Mouse (Mus musculus): ENCODE measurements around the gene Rdh7.
"Not testable (repeated sequence)": the region's sequence is repeated elsewhere in the genome, so short reads cannot be mapped to it uniquely, and the experiment has no call there.

Rdh7 gene

DNA sequence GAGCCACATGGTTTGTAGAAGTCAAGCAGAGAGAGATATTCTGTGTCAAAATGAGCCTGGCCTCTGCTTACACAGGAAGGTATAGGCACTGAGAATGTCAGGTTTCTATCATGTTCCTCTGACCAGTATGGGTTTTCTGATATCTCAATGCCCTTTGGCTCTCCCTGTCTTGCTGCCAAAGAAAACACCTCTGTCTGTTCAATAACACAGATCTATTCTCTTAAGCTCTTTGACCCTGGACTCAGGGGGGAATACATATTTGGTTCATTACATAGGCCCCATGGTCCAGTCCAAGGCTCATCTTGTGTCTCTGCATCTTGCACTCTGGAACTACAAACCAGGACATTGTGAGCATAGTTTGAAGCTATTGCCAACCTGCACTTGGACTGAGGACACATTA, at the start of gene Rdh7:
TSS of gene Rdh7 (minus strand) at position 213 of the 400 bp plus-strand sequence.
- no peak for DNase-seq

DNA sequence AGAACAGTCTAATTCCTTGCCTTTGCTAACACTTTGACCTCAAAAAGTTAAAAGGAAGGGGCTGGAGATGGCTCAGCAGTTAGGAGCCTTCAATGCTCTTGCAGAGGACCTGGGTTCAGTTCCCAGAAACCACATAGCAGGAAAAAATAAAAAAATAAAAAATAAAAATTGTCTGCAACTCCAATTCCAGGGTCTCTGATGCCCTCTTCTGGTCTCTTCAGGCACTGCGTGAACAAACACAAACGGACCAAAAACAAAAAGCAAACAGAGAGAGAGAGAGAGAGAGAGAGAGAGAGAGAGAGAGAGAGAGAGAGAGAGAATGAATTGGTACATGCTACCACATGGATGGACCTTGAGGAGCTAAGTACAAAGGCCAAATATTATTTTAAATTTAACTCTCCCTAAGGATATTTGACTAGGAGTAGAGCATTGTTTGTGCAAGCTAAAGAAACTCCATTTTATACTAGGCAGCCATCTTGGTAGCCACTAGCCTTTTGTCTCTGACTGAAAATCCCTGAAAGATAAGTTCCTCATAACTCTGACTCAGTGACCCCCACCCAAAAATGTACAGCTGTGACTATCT, 48.9 kb upstream of the Rdh7 start:
- DNase-seq: peak; percentile 52

DNA sequence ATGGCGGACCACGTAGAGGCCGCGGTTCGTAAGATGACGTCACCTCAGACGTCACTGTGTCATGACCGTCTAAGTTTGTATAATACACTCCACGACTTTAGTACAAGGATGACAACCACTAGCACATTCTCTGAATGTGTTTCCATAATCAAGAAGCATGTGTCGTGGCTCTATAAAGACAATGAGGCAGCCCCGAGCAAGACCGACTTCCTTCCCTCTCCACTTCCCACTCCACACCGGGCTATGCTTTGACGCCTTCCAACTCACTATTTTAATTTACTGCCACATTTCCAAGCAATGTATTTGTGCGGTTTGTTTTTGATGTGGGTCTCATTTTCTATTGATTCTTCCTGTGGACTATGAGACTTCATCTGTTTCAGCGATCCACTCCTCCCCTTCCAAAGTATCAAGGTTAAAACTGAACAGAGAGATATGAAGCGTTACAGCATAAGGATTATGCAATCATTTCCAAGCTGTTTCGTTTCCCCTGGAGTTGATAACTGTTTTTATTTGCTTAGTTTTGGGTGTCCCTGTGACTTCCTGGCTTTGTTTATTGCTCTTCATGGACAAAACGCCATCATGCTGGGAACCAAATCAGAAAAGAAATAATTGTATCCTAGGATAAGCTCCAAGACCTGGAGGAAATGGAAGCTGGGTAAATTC, 48.3 kb upstream of the Rdh7 start:
- no peak for DNase-seq

DNA sequence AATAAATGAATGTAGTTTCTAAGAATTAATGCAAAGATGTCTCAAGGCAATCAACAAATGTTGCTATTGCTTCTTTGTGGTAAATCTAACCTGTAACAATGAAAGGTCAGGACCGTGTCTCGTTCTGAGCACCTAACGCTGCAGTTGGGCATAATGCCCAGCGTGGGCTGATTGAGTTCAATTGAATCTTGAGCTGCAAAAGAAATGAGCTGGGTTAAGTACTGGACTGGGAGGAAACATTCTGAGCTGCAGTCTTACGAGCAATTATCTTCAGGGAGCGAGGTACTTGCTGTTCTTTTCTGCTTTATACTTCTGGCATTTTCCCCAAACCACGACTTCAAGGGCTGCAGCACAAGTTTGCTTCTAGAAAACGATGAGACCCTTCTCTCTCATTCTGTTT, 47.7 kb upstream of the Rdh7 start:
- no peak for DNase-seq

DNA sequence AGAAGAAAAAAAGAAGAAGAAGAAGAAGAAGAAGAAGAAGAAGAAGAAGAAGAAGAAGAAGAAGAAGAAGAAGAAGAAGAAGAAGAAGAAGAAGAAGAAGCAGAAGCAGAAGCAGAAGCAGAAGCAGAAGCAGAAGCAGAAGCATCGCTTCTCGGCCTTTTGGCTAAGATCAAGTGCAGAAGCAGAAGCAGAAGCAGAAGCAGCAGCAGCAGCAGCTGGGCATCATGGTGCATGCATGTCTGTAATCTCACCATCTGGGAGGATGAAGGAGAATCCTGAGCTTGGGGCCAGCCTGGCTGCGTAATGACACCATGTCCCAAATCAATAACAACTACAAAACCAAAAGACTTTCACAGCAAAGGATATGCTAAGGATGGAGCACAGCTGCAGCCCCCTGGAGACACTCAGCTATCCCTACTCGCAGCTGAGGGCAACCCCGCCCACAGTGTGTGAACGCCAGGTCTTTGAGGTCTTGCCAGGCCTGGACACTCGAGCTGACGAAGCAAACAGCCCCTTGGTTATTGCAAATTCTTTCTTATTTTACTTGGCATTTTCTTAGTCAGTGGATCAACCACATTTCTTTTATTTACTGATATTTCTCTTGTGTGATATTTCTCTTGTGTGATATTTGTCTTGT, 43.8 kb upstream of the Rdh7 start:
- DNase-seq: no peak

DNA sequence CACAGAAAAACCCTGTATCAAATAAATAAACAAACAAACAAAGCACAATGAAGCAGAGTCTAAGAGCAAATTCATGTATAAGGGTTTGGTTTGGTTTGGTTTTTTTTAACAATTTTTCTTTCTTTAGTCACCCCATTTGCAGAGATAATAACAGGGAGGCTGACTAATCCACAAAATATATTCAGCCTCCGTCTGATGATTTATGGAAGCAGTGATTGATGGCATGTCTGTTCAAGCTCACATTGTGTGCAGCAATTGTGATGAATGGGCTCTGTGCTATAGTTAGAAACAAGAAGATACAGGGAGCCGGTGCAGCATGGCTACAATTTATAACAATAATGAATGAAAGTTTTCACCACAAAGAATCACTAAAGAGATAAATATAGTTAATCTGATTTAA, 39.1 kb upstream of the Rdh7 start:
- no peak for DNase-seq

DNA sequence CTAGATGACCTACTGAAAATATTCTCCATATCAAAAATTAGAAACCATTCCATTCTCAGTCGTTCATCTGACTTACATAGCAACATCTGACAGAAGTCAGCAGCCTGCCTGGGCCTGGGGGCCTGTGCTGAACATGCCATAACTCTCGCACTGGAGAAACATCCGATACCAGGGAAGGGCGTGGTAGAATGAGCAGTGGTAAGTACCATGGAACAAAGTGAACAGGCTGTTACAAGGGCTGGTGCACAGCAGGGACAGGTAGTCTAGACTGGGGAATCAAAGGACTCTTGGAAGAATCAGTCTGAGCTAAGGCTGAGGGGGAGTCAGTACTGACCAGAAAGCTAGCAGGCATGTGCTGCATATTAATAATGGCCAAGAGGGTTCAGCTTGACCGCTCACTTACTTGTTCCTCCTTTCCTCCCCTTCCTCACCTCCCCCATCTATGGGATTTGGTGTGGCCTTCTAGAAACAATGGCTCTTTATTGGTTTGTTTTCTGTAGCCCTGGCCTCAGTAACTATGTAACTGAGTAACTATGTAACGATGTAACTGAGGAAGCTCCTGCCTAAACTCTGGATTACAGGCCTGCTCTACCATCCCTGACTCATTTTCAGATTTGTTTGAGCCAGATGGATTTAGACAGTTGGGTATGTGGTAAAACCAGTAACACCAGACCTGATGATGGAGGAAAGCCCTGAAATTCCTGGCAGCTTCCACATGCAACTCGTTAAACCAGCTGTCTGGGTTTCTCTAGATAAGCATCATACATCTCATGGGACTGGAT, 36.2 kb upstream of the Rdh7 start:
- no peak for DNase-seq

DNA sequence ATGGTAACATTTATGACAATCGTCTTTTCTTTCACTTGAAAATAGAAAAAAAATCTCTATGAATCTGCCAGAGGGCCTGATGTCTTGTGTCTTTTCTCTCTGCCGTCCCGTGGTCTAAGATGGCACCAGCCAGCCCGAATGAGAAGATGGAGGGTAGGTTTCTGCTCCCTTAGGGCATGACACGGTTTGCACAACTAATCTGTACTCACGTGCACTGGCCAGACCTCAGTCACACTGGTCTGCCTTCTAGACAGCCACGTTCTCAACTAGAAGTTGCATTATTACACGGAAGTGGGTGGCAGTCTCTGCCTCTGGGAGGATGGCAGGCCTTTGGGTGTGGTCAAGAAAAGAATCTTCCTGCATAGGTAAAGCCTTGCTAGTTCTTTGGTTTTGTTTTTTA, 34.4 kb upstream of the Rdh7 start:
- no peak for DNase-seq

DNA sequence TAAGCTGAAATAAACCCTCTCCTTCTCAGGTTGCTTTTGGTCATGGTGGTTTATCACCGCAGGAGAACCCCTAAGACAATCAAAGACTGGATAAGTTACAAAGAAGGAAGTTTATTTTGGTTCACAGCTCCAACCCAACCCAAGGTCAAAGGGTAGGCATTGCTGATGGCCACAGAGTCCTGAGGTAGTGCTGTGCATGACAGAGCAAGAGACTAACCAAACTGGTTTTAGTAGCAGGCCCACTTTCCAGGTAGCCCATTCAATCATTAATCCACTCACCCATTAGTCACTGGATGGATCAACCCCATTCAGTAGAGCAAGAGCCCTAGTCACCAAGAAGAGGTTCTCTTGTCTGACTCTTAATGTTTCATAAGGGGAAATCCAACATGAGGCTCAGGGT, 33.6 kb upstream of the Rdh7 start:
- DNase-seq: no peak

DNA sequence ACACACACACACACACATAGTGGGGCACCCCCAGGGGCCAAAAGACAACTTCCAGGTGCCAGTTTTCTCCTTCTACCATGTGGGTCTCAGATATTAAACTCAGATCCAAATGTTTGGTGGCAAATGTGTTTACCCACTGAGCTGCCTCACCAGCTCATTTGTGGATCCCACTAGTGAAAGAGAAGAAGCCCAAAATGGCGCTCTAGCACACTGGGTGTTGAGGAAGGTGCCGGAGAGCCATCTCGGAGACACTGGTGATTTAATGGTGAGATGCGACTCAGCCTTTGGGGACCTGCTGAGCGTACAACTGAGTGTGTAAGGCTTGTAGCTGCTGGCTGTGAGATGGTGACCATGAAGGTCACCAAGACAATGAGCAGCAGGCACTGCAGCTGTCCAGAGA, 29.0 kb upstream of the Rdh7 start:
- no peak for DNase-seq

DNA sequence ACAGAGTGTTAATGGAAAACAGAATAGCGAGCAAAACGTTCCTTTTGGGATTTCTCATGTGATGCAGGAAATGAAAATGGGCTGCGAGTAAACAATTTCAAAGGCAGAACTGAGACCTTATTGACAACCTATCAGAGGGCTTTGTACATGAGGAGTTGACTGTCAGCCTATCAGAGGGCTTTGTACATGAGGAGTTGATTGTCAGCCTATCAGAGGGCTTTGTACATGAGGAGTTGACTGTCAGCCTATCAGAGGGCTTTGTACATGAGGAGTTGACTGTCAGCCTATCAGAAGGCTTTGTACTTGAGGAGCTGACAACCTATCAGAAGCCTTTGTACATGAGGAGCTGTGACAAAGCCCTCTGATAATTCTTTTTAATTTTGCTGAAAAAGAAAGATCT, 28.6 kb upstream of the Rdh7 start:
- DNase-seq: not testable (repeated sequence)

DNA sequence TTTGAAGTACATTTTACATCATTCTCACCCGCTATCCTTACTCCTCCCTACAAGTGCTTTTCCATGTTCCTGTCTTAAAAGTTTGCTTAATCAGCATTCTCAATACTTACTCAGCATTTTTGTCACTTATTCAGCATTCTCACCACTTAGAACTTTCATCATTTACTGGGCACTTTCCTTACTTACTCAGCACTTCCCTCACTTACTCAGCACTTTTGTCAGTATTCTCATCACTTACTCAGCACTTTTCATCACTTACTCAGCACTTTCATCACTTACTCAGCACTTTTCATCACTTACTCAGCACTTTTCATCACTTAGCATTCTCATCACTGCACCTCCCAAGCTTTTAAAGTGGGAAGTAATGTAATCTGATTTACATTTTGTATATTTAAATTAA, 27.0 kb upstream of the Rdh7 start:
- DNase-seq: no peak

DNA sequence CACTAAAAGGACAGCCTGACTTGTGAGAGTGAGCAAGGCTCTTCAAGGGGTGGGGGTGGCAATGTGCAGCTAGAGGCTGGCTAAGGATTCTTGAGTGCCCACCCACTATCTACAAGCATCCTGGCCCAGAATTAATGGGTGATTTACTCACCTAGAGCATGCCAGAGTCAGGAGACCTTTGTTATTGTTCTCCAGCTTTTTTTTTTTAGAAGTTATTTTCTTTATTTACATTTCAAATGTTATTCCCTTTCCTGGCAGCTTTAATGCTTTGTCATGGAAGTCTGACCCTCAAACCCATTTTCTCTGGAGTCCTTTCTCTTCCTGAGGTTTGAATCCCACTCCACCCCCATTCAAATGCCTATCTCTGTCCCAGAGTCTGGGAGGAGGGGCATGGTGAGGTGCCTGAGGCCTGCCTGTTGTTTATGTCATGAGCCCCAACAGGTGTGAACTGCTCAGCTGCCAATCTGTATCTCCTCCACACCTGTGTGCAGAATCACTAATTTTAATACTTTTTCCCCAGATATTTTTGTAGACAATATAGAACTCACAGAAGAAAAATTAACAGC, 18.9 kb upstream of the Rdh7 start:
- DNase-seq: no peak

DNA sequence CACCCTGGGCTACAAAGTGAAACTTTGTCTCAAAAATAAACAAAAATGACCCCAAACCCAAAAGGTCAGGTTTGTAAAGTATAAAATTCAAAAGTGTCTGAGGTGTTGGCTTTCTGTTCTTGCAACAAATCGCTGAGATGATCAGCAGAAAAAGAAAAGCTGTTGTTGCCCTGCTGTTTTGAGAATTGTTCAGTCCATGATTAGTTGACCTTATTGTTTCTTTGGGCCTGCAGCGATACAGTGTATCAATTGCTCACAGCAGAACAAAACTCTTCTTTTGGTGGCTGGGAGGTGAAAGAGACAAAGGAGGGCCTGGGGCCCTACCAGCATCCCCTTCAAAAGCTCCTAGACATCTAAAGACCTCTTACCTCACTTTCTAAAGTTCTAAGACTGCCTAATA, 17.5 kb upstream of the Rdh7 start:
- DNase-seq: no peak

DNA sequence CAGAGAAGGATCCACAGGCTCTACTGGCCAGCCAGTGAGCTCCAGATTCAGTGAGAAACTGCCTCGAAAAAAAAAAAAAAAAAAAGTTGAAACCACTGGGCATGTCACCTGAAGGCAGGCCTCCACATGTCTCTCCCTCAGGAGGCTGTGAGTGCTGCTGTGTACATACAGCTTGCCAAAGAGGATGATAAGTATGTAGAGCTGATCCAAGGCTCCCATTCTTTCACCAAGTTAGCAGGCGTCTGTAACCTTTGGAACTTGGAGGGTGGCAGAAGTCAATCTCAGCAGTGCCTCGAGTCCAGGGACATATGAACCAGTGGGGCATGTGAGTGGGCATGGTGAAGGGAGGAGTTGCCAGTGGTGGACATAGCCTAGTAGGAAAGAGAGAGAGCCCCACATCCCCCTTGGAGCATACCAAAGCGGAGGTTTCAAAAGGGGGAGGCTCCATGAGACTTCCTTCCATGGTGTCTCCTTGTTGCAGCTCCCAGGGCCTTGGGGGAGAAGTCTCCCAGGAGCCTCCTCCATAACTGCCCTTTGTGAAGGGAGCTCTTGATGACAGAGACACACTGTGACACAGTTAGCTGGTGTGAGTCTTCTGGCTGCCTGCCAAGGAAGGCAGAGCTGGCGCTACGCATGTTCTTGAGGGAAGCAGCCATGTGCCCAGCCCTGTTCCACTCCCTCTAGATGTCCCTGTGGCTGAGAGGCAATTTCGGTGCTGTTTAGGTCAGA, 16.3 kb upstream of the Rdh7 start:
- peak; percentile 1 for DNase-seq

DNA sequence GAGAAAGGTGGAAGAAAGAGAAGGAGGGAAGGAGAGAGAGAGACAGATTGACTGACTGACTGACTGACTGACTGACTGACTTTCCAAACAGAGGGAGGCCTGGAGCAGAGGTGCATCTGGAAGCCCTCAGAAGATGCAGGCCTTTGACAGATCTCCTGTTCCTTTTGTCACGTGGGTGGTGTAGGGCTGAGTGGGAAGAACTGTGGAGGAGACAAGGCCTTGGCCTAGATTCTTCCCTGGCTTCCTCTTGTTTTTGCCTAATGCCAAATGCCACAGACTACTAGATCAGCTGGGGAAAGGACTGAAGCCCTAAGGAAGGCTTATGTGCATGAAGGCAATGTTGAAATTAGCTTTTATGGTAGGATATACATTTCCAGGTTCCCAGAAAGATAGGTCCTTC, 14.5 kb upstream of the Rdh7 start:
- no peak for DNase-seq

DNA sequence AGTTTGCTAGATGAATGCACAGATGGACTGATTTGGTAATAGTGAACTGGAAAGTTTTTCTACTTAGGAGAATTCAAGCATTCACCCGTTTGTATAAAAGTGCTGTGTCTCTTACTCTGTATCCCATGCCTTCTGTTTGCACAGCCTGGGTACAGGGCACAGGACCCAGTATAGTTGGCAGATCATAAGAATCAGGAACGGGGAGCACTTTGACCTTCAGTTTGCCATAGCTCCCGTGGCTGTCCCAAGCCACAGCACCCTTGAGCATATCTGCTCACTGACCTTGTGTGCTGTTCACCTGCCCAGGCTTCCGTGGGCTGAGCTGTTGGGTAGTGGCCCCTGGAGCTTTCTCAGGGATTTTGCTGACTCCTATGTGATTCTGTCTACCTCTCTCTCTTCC, 13.1 kb upstream of the Rdh7 start:
- DNase-seq: no peak

DNA sequence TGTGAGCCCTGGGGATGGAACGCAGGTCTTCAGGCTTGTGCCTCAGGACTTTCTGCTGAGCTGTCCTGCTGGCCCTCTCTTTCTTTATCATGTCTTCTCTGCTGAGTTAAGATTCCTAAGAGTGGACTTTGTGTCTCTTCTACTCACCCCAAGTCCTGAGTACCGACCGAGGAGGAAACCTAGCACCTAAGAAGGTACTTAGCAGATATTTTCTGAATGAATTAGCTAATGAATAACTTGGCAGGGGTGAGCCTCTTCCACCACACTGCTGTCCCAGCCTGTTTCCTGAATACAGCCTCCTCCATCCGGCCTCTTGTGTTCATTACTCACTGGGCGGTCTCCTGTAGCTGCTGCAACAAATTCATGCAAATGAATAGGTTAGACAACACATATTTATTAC, 11.2 kb upstream of the Rdh7 start:
- DNase-seq: no peak

DNA sequence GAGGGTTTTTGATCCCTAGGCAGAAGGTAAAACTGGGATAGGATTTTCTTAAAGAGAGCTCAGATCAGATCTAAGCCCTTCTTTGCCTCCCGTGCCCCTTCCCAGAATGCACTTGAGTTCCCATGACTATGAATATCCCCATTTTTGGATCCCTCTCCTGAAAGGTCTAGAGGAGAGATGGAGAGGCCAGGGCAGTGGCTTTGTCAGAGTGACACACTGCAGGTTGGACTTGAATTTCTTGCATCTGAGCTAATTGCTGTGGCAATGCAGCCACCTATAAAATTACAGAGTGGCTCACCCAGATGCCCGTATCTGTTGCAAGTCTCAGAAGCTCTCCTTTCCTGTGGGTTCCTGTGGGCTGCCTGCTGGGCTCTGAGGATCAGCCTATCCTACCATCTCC, 9.6 kb upstream of the Rdh7 start, which contains the start of gene Sdr9c7:
TSS of gene Sdr9c7 (plus strand) at position 301 of the 400 bp plus-strand sequence.
- no peak for DNase-seq

DNA sequence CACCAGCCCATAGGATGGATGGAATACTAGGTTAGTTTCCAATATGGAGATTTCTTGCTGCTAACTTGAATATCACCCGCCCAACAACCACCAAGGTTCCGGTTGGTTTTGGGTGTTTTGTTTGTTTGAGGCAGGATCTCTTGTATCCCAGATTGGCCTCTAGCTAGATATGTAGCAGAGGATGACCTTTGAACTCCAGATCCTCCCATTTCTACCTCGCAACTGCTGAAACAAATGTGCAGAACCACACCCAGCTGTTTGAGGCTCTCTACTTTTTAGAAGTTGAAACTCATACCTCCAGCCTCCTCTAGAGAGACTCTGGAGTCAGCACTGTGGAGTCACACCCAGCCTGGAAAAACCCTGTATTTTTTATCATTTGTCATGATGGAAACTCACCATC, 8.9 kb upstream of the Rdh7 start:
- DNase-seq: no peak

DNA sequence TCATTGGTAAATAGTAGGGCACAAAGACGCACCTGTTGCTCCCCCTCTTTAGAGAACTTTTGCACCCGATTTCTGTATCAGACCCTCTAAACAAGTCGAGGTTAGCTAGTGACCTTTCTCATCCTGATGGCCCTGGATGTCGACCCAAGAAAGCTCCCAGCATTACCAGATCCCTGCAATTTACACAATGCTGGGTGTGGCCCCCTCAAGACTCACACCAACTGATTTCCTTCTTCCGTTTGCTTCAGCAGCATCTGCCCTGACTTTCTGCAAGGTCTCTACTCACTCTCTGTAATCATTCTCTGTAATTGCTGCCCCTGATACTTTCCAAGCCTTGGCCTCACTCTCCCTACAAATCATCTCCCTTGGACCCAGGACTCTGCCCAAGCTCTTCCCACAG, 8.1 kb upstream of the Rdh7 start:
- no peak for DNase-seq

DNA sequence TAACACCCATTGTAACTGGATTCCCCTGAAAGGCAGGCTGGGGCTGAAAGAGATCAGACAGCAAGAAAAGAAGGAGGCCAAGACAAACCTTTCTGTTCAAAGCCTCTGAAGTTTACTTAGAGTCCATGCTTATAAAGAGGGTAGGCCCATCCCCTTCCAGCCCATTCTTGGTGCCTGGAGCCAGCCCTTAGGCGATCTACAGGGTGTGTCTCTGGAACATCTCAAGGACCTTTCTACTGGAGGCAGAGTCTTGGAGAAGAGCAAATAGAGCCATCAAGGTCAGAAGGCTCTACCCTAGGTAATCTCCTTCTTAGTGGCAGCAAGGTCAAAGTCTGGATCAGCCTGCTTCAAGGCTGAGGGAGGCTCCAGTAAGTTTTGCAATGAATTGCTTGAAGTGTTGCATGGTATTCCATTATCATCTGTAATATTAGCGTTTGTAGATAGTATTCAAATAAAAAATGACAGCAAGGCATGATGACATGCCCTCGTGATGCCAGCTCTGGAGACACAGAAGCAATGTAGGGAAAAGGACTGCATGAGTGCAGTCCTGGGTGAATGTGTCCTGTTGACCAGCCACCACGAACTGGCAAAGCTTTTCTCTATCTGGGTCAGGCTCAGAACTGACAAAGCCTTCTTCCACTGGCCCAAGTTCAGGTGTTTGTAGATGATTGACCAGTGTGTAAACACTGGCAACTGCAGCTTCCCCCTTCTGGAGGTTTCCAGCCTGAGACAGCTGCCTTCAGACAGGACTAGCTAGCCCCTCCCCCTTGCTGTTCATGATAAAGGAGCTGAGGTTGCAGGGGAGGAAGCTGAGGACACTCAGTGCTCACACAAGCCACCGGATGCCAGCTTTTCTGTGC, 4.8 kb upstream of the Rdh7 start:
- DNase-seq: not testable (repeated sequence)
